Mouse (Mus musculus) c-Kit-positive CD71-negative TER-119-negative erythroid progenitor cells, embryonic 14.5 days (primary cell): ENCODE measurements around the gene Scnm1.

ENCODE experiments used
- DNase-seq: peaks from one replicate; pipeline ENCODE4 v3.0.0-alpha.2; 2013; ENCODE audit warnings: low read depth

The Scnm1 gene

DNA sequence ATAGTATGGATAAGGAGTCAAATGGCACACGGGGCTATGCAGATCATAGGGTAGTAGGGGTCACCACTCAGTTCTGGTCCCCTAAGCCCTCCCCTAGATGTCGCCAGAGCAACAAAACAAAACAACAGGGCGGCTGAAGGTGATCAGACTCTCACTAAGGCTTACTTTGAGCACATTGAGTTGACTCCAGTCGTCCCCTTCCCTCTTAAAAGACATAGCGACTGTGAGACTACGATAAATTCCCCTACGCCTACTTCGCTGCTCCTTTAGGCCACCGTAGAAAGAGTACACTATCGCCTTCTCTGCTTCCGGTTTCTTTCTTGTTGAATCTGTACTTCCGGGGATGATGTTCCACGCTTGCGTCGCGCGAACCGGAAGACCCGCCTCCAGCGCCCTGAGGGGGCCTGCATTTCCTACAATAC is at the start of gene Scnm1, which contains the start of gene Lysmd1:
Gene Scnm1 (minus strand): TSS at position 332 of the 422 bp plus-strand sequence.
Gene Lysmd1 (plus strand): TSS at position 409 of the 422 bp plus-strand sequence.
- peak; percentile 90 for DNase-seq

DNA sequence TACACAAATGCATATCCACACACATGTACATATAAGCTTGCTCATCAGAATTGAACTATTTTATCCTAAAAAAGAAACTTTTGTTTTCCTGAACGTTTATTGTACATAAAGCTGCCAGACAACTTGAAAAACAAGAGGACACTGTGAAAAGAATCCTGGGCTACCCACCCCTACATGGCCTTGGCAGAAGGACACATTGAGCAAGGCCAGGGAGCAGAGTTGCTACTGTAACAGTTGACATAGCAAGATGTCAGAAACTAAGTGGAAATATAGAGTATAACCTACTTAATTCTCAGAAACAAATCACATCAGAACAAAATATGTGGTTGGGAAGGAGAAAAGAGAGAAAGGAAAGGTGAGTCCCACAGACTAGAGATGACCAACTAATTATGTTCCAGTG is 48.0 kb upstream of the Scnm1 start:
- no peak for DNase-seq

DNA sequence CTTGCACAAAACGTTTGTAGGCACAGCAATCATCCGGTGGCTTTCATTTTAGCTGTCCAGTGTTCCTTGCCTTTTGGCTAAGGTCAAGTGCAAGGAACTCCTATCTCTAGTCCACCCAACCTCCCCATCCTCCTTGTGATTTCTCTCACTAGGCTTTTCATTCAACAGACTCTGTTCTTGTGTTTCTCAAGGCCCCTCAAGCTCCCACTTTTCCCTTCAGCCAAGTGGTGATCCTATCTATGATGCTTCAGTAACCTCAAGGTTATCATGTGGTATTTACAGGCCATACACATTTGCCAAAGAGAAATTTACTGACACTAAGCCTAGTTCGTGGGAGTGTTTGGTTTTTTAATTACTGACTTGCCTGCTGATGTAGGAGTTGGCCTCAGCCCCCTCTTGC is 46.1 kb upstream of the Scnm1 start:
- DNase-seq = no peak

DNA sequence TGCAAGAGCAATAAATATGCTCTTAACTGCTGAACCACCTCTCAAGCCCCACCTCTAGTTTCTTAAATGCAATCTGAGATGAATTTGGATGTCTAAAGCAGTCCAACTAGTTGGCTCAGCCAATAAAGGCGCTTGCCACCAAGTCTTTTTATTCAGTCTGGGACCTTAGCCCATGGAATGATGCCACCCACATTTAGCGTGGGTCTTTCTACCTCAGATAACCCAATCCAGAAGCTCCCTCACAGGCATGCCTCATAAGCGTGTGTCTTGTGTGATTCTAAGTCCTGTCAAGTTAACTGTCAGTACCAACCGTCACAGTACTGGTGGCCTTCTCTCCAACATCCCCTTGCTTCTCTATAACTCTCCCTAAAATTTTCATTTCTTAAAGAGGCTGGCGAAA is 45.1 kb upstream of the Scnm1 start:
- no peak for DNase-seq

DNA sequence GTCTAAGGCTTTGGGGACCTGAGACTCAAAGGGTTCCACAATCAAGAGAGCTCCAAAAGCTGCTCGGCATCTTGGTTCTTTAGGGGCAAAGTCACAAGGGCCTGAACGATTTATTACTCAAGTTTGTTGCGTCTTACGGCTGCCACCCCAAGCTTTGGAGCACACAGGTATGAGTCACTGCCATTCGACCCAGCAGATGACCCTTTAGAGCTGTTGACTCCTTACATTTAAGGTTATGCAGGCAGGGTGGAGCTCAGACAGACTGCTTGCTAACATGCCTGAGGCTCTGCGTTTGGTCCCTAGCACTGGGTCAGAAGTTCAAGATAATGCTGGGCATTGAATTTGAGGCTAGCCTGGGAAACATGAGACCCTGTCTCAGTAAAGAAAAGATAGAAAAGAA is 43.8 kb upstream of the Scnm1 start:
- no peak for DNase-seq

DNA sequence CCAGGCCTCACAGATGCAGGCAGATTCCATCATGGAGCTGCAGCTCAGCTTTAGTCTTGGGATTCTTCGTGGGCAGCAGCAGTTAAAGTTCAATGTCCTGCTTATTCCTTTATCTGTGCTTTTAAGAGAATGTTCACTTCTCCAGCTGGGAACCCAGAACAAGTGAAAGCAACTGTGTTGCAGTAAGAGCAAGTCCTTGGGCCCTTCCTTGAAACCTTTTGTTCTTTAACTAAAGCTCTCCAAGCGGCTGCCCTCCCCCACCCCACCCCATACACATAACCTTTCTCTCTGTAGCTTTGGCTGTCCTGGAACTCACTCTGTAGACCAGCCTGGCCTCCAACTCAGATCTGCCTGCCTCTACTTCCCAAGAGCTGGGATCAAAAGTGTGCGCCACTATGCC is 42.7 kb upstream of the Scnm1 start:
- no peak for DNase-seq

DNA sequence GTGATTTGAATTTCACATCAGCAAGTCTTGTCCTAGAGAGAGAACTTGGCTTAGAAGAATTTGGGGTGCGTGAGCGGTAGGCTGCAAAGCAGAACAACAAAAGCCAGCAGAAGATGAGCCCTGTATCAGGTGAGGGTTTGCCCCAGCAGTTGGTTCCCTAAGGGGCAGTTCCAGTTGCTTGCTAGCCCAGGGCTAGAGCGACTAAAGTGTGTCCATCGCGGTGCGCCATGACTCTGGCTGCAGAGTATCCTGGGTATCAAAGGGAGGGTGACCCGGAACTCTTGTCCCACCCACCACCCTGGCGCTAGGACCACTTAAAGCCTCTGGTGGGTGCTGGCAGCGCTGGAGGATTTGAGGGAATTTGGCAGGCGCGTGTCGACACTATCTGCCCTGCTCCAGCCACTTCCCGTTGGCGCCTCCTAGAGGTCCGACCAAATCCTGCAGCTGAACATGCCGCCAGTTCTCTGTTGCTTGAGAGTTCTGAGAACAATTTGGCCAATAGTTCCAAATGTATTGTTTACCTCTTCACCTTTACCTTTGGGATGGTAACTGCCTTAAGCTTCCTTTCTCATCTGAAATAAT is 40.3 kb upstream of the Scnm1 start:
- DNase-seq = peak; percentile 83

DNA sequence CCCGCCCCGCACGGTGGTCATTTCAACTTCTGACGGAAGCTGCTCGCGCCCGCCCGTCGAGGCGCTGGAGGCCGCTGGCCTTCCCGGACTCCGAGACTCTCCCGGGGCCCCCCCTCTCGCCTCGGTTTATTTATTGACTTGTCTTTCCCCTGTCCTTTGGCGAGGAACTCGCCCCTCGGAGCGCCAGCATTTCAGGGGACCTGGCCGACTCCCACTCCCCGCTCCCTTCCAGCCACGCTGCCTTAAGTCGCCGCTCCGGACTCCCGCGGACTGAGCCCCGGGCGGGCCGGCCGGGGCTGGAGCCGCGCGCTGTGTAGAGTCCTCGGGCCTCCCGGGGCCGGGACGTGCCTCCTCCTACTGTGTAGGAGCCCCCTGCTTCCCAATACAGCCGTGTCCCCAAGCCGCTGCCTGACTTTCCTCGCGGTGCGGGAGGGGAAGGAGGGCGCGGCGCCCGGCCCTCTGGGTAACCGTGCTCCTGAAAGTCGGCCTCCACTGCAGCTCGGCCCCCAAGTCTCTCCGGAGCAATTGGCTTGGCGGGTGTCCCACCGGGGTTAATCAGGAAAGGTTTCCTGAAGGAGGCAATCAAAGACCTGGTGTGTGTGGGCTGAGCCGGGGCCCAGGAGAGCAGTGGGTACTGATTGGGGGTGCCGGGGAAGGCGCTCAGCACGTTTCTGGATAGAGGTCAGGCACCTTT is 39.6 kb upstream of the Scnm1 start:
- DNase-seq = no peak

DNA sequence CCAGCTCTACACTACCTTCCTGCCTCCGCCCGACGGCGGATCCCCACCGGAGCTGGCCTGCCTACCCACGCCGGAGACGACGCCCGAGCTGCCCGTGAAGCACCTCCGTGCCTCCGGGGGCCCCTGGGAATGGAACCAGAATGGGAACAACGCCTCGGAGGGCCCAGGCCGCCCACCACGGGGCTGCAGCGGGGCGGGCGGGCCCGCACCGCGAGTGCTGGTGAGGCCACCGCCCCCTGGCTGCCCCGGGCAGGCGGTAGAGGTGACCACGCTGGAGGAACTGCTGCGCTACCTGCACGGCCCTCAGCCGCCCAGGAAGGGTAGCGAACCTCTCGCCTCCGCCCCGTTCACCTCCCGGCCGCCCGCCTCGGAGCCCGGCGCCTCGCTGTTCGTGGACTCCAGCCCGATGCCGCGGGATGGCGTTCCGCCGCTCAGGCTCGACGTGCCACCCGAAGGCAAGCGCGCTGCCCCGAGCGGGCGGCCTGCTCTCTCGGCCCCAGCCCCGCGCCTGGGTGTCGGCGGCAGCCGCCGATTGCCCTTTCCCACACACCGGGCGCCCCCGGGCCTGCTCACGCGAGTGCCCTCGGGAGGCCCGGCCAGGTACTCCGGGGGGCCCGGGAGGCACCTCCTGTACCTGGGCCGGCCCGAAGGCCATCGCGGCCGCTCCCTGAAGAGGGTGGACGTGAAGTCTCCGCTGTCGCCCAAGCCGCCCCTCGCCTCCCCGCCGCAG is 38.9 kb upstream of the Scnm1 start:
- no peak for DNase-seq

DNA sequence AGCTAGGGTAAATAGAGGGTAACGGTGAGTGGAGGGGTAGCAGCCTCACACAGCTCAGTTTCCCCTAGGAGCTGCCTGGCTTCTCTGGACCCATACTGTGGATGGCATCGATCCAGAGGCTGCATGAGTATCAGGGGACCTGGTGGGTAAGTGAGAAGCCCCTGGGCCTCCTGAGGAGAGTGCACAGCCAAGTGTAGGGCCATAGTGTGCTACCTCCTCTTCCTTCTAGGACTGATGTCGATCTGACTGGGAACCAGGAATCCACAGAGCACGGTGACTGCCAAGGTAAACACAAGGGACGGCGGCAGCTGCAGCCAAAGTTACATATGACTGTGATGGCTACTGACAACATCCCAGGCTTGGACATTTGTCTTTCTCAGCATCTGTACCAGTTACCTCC is 37.3 kb upstream of the Scnm1 start:
- DNase-seq = no peak

DNA sequence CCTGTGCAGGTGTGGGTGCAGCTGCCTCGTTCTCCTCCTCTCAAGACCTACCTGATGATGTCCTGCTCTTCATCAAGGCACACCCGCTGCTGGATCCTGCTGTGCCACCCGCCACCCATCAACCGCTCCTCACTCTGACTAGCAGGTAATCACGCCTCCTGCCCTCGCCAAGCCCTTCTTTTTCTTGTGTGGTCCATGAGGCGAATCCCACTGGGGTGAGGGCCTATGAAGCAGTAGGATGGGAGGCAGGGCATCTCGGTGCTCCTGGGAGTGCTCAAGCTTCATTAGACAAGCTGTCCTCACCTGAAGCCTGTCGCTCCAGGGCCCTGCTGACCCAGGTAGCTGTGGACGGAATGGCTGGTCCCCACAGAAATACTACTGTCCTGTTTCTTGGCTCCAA is 36.2 kb upstream of the Scnm1 start:
- no peak for DNase-seq

DNA sequence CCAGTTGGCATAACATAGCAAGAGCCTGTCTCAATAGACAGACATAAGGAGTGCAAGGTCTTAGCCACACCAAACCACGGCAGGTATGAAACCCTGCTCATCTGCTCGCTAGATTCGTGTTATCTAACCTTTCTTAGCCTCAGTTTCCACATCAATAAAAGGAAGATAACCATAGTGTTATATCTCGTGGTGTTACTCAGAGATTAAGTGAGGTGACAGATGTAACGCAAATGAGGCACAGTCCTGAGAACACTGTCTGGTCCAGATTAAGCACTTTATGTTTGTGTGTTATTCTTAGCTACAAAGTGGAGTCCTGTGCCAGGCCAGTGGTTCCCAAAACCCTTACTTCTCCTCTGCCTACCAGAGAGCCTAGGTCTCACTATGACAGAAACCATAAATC is 31.0 kb upstream of the Scnm1 start:
- no peak for DNase-seq

DNA sequence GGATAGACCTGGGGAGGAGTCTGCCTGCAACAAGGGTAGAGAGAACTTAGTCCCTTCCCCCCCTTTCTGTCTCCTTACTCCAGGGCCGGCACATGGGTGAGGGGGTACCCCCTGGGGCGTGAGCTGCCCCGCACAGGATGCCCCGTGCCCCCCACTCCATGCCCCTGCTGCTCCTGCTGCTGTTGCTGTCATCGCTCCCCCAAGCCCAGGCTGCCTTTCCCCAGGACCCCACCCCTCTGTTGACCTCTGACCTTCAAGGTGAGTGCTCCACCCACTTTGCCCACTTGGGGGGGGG is 30.4 kb upstream of the Scnm1 start:
- no peak for DNase-seq

DNA sequence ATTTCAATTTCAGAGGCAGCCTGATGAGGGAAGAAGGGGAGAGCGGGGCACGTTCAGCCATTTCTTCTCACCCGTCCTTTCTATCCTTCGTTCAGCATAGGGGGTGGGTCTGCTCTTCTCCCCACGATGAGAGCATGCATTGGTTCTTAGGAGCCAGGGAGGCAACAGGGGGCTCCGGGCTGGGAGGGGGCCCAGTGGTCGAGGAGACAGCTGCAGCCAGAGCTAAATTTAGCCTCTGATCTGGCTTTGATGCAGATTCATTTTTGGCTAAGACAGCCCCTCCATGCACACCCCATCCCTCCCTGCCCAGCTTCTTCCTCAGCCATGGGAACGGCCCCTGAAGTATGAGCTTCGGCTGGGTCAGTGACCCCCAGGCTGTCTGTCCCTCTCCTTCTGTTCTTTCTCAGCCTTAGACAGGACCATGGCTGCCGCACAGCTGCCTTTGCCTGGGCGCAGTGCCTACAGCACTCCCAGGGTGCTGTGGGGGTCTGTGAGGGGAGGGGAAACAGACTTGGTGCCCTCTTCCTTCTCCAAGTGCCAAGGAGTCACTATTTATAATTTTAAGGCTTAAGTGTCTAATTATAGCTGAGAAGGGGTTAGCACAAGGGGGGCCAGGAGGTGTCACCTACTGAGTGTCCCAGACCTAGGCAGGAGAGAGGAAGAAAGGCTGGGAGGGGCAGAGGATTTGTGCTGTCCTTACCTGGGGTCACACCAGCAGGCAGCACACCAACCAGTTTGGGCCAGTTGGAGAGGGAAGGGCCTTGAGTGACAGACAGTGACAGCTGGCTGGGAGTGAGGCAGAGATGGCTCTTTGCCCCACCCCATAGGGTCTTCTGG is 29.8 kb upstream of the Scnm1 start:
- no peak for DNase-seq

DNA sequence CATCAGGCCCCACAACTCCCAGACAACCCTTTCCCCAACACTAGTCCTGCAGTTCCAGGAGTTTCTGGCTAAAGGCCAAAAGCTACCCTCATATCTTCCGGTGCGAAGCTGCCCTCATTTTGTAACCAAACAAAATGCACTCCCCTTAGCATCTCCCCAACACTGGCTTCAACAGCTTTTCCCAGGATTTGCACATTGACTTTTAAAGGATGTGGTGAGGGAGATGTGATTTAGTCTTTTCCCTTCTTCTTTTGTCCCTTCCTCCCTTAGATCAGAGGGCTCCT is 28.5 kb upstream of the Scnm1 start:
- no peak for DNase-seq

DNA sequence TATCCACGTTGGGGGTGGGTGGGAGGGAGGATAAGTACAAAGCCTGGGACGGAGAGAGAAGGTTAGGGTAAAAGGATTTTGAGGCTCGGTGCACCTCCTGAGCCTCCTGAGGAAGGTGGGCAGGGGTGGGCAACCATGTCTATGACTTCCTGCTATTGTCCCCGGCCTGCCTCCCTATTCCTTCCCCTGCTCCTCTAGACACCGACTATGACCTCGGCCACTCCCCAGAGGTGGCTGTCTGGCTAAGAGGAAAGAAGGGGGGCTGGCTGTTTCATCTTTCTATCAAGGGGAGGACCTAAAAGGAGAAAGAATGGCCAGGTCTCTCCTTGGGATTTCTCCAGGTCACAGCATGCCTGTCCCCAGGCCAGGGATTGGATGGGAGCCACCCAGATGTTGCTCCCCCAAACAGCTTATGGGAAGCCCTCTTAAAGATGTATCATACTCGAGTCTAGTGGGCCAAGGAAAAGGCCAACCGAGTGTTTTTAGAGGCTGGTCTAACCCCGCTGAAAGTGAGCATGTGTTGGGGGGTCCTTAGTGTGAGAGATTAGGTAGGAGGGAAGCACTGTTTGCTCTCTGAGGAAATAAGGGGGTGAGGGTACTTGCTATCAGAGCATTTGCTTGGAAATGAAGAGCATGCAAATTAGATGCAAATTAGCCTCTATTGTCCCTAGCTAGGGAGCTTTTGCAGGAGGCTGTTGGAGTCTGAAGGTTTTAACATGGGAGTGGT is 28.0 kb upstream of the Scnm1 start:
- DNase-seq = no peak

DNA sequence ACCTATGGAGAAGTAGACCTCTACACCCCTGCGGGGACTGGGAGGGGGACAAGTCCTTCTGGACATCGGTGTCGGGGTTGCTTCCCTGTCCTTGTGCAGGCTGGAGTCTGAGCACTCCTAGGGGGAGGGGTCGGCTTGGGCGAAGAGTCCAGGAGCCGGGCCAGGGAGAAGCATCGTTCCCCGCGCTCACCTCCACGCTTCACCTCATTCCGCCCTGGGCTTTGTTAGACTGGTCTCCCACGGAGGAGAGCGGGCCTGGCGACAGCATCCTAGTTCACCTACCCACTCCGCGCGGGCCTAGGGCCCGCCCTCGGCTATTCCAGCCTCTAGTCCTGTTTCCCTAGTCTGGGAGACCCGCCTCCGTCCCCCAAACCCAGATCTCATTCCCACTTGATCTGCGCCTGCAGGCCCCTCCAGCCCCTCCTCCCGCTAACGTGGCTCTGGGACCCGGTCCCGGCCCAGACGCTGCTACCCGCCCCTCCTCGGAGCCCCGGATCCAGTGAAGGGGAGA is 27.3 kb upstream of the Scnm1 start:
- no peak for DNase-seq

DNA sequence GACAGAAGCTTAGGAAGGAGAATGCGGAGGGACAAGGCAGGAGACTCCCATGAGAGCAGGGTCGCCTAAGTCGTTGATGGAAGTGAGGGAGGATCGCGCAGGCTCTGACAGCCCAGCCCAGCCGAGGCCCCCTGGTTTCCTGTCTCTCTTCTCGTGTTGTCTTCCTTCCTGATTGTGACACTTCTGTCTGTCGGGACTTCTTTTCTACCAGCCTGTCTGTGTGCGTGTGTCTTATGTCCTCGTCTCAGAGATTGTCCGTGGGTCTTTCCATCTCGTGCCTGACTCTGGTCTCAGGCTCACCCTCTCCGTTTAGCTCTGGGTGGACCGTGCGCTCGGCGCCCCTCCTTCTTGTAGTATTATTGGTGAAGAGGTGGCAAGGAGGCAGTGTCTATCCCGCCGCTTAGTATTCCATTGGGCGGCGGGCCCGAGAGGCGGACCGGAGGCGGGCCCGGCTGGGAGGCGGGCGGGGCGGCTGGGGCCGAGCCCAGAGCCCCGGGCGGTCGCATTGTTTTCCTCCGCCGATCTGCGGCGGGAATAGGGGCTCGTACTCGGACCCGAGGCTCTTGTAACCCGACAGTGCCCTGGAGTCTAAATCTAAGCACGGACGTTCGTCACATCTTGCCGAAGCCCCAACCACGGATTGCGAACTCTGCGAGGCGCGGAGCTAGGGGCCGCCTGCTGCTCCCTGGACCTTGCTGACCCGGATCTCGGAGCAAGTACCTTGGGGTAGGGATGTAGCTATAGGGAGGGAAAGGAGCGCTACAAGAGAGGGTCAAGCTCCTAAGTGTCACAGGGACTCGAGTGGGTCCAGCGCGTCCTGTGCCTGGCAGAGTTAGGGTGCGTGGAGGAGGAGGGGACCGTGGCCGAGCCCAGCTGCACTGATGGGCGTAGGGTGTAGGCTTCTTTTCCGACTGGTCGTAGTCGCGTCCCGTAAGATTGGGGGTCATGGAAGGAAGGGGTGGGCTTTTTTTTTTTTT is 26.5 kb upstream of the Scnm1 start, which contains the start of gene Sema6c:
Gene Sema6c (plus strand): TSS at position 471 of the 977 bp plus-strand sequence.
- DNase-seq = peak; percentile 76

DNA sequence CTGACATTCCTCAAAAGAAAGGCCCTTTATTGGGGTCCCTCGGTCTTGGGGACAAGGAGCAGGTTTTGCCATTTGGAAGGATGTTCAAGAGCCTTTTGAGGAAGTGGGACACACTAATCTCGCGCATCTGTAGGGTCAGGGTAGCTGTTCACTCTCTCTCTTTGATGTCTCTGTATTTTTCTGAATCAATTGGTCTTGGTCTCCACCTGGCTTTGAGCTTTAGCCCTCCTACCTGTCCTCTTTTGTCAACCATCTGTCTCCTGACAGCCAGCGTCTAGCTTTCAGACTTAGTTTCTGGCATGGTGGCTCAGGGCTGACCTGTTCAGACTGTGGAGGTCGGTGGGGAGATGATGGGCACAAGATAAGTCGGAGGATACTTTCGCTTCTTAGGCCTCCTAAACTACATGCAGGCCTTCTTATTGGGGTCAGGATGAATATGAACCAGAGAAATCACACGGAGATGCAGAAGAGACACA is 25.7 kb upstream of the Scnm1 start:
- no peak for DNase-seq

DNA sequence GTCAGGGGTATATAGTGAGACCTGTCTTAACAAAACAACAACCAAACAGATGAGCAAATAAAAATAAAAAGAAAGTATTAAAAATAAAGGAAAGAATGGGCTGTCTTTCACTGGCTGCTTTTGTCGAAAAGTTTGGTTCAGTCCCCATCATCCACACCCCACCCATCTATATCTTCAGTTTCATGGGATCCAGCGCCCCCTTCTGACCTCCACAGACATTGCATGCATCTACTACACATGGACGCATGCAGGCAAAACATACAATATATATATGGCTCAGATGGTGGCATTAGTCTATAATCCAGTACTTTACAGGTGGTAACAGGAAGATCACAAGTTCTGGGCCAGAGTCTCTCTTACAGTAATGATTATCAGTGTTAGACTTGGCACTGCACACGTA is 20.1 kb upstream of the Scnm1 start:
- peak; percentile 66 for DNase-seq

DNA sequence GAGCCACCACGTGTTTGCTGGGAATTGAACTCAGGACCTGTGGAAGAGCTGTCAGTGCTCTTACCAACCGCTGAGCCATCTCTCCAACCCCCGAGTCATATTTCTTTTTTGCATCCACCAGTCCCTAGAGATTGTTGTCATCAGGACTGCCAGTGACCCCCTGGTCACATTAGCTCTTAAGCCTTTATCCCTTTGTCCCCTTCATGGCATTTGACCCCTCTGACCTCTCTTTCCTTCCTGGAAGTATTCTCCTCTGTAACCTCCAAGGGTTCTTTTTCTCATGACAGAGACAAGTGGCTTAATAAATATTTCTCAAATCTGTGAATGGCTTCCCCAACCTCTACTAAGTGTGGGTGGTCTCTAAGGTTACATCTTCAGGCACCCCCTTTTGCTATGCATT is 14.1 kb upstream of the Scnm1 start:
- no peak for DNase-seq
